ENCODE assay signal across 20 mouse cellular contexts in genomic region chr16:44380006-44380405, GRCm38 (mm10). TPM values are rescaled to one million over a fixed set of nuclear protein-coding genes. Genes with fewer than 3 reads are reported as not detected.
"Had no signal": no experiment of that assay in that cellular context is flagged by ENCODE, and none has a peak within 500 bp of the region (broad histone marks: within the 10 kb centered on the region; RNA-seq: fewer than 3 reads in every experiment).

No protein-coding gene starts in this region.

- H3K4me2 ChIP-seq: lung, embryonic 14.5 days; midbrain, embryonic 12.5 days; neural tube, embryonic 13.5 days; neural tube, embryonic 15.5 days had no signal

- ATAC-seq: midbrain, embryonic 16.5 days had no signal

- DNase-seq: lung, embryonic 14.5 days; lung, postnatal 10 days; lung, postnatal 4 days; midbrain, embryonic 14.5 days; retina, postnatal 1 day; right cerebral cortex, adult 18-20 months; right cerebral cortex, postnatal 25 days; right cerebral cortex, postnatal 4 days; spleen, adult 18-20 months; thymus, adult 18-20 months; thymus, postnatal 14 days; thymus, postnatal 36 days had no signal

- H3K27me3 ChIP-seq: midbrain, embryonic 12.5 days; neural tube, embryonic 13.5 days; neural tube, embryonic 15.5 days had no signal

- H3K9me3 ChIP-seq: midbrain, embryonic 10.5 days; midbrain, embryonic 12.5 days; neural tube, embryonic 13.5 days; neural tube, embryonic 15.5 days had no signal

- H3K27ac ChIP-seq: midbrain, embryonic 12.5 days; neural tube, embryonic 13.5 days; neural tube, embryonic 15.5 days had no signal

- H3K9ac ChIP-seq: lung, embryonic 14.5 days; midbrain, embryonic 12.5 days; neural tube, embryonic 13.5 days; neural tube, embryonic 15.5 days had no signal

- H3K4me3 ChIP-seq: midbrain, embryonic 10.5 days; midbrain, embryonic 12.5 days; myocyte; neural tube, embryonic 13.5 days; neural tube, embryonic 15.5 days had no signal

- H3K36me3 ChIP-seq: neural tube, embryonic 15.5 days had no signal

RNA-seq across cellular contexts. Expression of gene Cfap44, which starts 14.6 kb away (rescaled TPM):
- total RNA-seq: megakaryocyte-erythroid progenitor cell, adult 5-6 weeks had no signal
- polyA plus RNA-seq: myocyte; small intestine, adult 2 months had no signal

RNA-seq across cellular contexts. Expression of gene Sidt1, which starts 47.0 kb away (rescaled TPM):
- polyA plus RNA-seq: myocyte had no signal
